In the genomic region with DNA sequence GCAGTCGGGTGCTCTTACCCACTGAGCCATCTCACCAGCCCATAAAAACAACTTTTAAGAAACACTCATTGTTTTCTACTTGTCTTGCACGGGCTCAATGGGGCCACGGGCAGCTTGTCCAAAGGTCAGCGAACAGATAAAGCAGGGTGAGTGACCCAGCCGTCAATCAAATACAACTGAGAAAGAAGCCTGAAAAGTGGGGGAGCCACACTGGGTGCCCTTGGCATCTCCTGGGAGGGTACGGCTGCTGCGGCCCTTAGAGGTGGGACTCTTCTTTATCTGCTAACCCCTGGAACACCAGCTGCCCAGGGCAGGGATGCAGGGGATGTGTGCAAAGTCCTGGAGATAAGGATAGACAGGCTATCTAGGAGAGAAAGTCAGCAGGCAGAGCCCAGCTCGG, we compare ENCODE assay signal across 16 mouse cellular contexts. TPM values are rescaled to one million over a fixed set of nuclear protein-coding genes. Genes with fewer than 3 reads are reported as not detected.
DNase-seq lines count a peak whose midpoint lies in the region; ATAC-seq and TF ChIP-seq lines count a peak whose summit lies in the region.
"Had no signal": no experiment of that assay in that cellular context is flagged by ENCODE, and none has a peak within 500 bp of the region (broad histone marks: within the 10 kb centered on the region; RNA-seq: fewer than 3 reads in every experiment).

No protein-coding gene starts in this region.

- H3K4me2 ChIP-seq in kidney, embryonic 15.5 days: no peak overlapping the region
- 0 out of 2 replicates have a peak overlapping the region, but pooled peaks have one; percentile 18 for H3K4me2 ChIP-seq in liver, embryonic 15.5 days
- H3K4me2 ChIP-seq: heart, embryonic 15.5 days; hindbrain, embryonic 14.5 days; midbrain, embryonic 15.5 days; neural tube, embryonic 12.5 days had no signal

- no peak for TF ChIP-seq CTCF in cerebellum, adult 2 months (IDR thresholded peaks at IDR 0.05; ENCODE audit: borderline replicate concordance, insufficient read depth, low read depth, low read length)

- no peak for TF ChIP-seq POLR2A in cerebellum, adult 2 months (IDR thresholded peaks at IDR 0.05; ENCODE audit: borderline replicate concordance, insufficient read depth, low read length)

- H3K27ac ChIP-seq in kidney, embryonic 15.5 days: no peak overlapping the region
- H3K27ac ChIP-seq in liver, embryonic 15.5 days (replicated peaks): peak overlapping the region; percentile 54
- H3K27ac ChIP-seq in cerebellum, adult 2 months (ENCODE audit: insufficient read depth, low read length): no peak overlapping the region
- H3K27ac ChIP-seq: heart, embryonic 15.5 days; hindbrain, embryonic 14.5 days; midbrain, embryonic 15.5 days; neural tube, embryonic 12.5 days had no signal

- H3K27me3 ChIP-seq in kidney, embryonic 15.5 days: no peaks in the 10 kb centered on the region
- no peaks in the 10 kb centered on the region for H3K27me3 ChIP-seq in liver, embryonic 15.5 days
- H3K27me3 ChIP-seq in cerebellum, adult 2 months (ENCODE audit: control insufficient read depth, insufficient read depth, low read length): no peaks in the 10 kb centered on the region
- H3K27me3 ChIP-seq: heart, embryonic 15.5 days; midbrain, embryonic 15.5 days; neural tube, embryonic 12.5 days had no signal

- no peak overlapping the region for H3K9ac ChIP-seq in kidney, embryonic 15.5 days
- H3K9ac ChIP-seq in liver, embryonic 15.5 days: no peak overlapping the region
- H3K9ac ChIP-seq: heart, embryonic 15.5 days; hindbrain, embryonic 14.5 days; midbrain, embryonic 15.5 days; neural tube, embryonic 12.5 days had no signal

- WGBS in kidney, embryonic 15.5 days: 72% methylated on average over 8 of the region's 8 CpGs
- 39% methylated on average over 8 of the region's 8 CpGs for WGBS in liver, embryonic 15.5 days (ENCODE audit: insufficient replicate concordance)
- 81% methylated on average over 8 of the region's 8 CpGs for WGBS in cerebellum, adult 2 months

- no peaks in the 10 kb centered on the region for H3K36me3 ChIP-seq in kidney, embryonic 15.5 days
- H3K36me3 ChIP-seq in liver, embryonic 15.5 days (replicated peaks): no peaks in the 10 kb centered on the region
- H3K36me3 ChIP-seq: heart, embryonic 15.5 days; midbrain, embryonic 15.5 days; neural tube, embryonic 12.5 days had no signal

- no peak overlapping the region for H3K4me3 ChIP-seq in kidney, embryonic 15.5 days (replicated peaks)
- H3K4me3 ChIP-seq in liver, embryonic 15.5 days (replicated peaks): no peak overlapping the region
- H3K4me3 ChIP-seq in cerebellum, adult 2 months (replicated peaks; ENCODE audit: insufficient read depth, low read depth, low read length): no peak overlapping the region
- H3K4me3 ChIP-seq: heart, embryonic 15.5 days; midbrain, embryonic 15.5 days; neural tube, embryonic 12.5 days had no signal

- H3K4me1 ChIP-seq in kidney, embryonic 15.5 days: peaks cover 18% of the 10 kb centered on the region; the same call in 1 of the 2 replicates
- H3K4me1 ChIP-seq in liver, embryonic 15.5 days (replicated peaks): peaks cover 32% of the 10 kb centered on the region
- peaks cover 13% of the 10 kb centered on the region for H3K4me1 ChIP-seq in cerebellum, adult 2 months (ENCODE audit: control insufficient read depth, insufficient read depth, low read length)
- H3K4me1 ChIP-seq: midbrain, embryonic 15.5 days; neural tube, embryonic 12.5 days had no signal

- no peaks in the 10 kb centered on the region for H3K9me3 ChIP-seq in kidney, embryonic 15.5 days (replicated peaks)
- H3K9me3 ChIP-seq in liver, embryonic 15.5 days (replicated peaks): no peaks in the 10 kb centered on the region
- H3K9me3 ChIP-seq: heart, embryonic 15.5 days; midbrain, embryonic 15.5 days had no signal

- ATAC-seq in kidney, embryonic 15.5 days (replicated peaks; ENCODE audit: low FRiP score): 0 out of 2 replicates have a peak, but pooled peaks have one; percentile 49
- ATAC-seq in liver, embryonic 15.5 days (ENCODE audit: insufficient read depth): peak; percentile 71
- ATAC-seq: CD4-positive, CD25-positive, alpha-beta regulatory T cell, adult 4 months; midbrain, embryonic 15.5 days had no signal

- peak; percentile 70 for DNase-seq in testis, postnatal 14 days (ENCODE audit: low spot score)
- DNase-seq in testis, postnatal 10 days (ENCODE audit: low spot score): no peak
- DNase-seq in layer of hippocampus, postnatal 25 days (ENCODE audit: extremely low spot score in 1 of 2, low spot score in 1 of 2): no peak
- no peak for DNase-seq in cerebellum, adult 2 months
- no peak for DNase-seq in adrenal gland, postnatal 4 days (ENCODE audit: low spot score in 2 of 2)
- DNase-seq: embryo, embryonic 11 days; gastrocnemius, postnatal 36 days; retina, postnatal 1 day; thymus, postnatal 25 days had no signal

RNA-seq across cellular contexts. Expression of a gene that starts 19.9 kb away (rescaled TPM):
- polyA plus RNA-seq in kidney, embryonic 15.5 days (2015; fragmentation: Nextera tagmentation; extraction: Ambion mirVana): 58.8 and 63.1 TPM in 2 replicates
- polyA plus RNA-seq in liver, embryonic 15.5 days (2015; fragmentation: Nextera tagmentation; extraction: Ambion mirVana): 20.1 and 24.8 TPM in 2 replicates
- total RNA-seq in layer of hippocampus, postnatal 25 days (2021): 10 to 100 TPM; 78.4 to 97.2 TPM
- 118 and 132 TPM in 2 replicates for polyA plus RNA-seq in cerebellum, adult 2 months (2012; rRNA removed)
- 10 to 100 TPM; 63.5 to 70.5 TPM for total RNA-seq in adrenal gland, postnatal 4 days (2021)
